Mouse (Mus musculus) mouse trophoblast stem cell (cell line): ENCODE results near the gene Ihh.

Experiments used
- in situ Hi-C, 2 experiments: fragments of 300-500 bp; cut with MseI, MboI; formaldehyde crosslinking; loops; 2 replicates in 1 of 2; 3 replicates in 1 of 2; pipeline ENCODE4 v1.15.1; 2025

The Ihh gene

DNA sequence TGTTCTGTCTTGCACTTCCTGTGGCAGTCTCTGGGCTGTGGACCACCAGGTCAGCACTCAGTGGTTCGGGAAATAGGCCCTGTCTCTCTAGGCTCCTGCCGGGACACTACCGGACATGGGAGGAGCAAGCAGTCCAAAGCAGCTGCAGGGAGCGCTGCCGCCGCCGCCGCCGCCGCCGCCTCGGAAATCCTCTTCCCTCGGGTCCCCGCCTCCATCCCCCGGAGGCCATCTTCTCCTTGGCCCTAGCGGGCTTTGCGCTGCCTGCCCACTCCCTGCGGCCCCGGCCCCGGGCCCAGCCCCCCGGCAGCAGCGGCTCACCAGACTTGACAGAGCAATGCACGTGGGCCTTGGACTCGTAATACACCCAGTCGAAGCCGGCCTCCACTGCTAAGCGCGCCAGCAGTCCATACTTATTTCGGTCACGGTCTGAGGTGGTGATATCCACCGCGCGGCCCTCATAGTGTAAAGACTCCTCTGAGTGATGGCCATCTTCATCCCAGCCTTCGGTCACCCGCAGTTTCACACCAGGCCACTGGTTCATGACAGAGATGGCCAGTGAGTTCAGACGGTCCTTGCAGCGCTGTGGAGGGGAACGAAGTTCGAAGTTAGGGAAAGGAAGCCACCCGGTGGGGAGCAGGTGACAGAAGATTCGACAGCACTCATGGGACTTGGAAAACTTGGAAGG lies 3.3 kb downstream of the Ihh start:
- in situ Hi-C loops = loop anchor here in 1 of 2 experiments (25.0 kb wide), 1 partner anchor 314 kb away; the partner anchor contains the start of gene Ptprn

DNA sequence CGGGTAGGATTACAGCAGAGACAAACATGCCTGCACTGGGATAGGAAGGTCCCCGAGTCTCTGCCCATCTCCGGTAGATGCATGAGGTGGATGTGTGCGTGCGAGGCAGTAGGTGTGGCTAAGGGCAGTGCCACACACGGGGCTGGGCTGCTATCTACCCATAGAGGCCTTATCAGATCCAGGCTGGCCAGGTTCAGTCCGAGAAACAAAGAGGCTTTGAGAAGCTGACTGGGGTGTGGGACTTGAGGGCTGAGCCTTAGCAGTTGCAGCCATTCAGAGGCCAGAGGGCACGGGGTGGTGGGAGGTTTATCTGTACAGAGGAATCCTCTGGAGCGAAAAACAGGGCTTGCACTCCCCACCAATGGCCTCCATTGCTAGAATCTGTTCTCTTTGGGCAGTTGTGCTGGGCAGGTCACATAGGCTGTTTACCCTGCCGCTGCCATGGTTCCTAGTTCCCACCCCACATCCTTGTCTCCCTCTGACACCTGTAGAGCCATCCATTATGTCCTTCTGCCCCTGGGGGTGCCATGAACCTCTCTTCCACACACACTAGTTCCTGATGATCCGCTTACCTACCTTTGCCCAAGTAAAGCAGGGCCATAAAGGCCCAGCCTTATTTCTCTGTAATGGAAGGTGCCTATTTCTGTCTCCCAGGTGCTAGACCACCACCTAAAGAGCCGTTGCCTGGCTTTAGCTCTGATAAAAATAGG lies 9.7 kb downstream of the Ihh start:
- in situ Hi-C loops = loop anchor here in 1 of 2 experiments (25.0 kb wide), 1 partner anchor 320 kb away; the partner anchor contains the start of gene Ptprn

DNA sequence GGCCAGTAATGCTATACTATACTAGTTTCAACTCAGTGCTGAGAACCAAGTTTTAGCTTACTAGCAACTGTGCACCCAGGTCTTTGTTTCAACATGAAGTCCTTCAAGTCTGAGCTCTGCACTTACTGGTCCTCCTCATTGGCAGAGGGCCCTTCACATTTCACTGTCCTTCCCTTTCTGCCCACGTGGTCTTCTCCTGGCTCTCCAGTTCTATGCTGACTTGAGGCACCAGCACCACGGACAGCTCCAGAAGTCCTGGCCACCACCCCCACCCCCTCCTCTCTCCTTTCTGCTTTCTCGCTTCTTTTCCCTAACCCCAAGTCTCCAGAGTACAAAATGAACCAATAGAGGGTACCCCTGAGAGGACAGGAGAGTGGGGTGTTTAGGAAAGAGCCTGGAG lies 11.7 kb downstream of the Ihh start:
- in situ Hi-C loops = loop anchor here in 1 of 2 experiments (25.0 kb wide), 1 partner anchor 323 kb away; the partner anchor contains the start of gene Ptprn

DNA sequence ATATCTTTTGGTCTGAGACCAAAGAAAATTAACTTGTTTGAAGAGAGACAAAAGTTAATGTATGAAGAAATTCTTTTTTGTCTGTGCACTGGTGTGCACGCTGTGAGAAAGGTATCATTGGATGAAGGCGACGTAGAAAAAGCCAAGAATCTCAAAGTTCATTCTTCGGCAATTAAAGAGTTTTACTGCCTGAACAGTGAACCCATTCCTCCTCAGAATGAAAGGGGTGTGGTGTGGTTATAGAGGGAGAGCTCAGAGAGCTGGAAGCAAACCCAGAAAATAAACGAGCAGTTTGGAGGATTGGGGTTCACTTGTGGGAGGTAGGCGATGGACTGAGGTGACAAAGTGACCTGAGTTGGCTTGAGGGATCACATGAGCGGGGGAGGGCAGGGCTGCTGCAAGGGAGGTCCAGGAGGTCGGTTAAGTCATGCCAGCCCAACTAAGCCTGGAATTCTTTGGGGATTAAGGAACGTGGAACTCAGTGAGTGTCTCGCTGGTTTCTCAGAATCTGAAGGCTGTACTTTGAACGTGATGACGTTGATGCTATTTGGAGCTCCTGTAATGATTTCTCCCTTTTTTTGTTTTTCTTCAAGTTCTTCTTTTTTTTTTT lies 15.1 kb downstream of the Ihh start:
- in situ Hi-C loops = loop anchor here in 1 of 2 experiments (25.0 kb wide), 1 partner anchor 326 kb away; the partner anchor contains the start of gene Ptprn

DNA sequence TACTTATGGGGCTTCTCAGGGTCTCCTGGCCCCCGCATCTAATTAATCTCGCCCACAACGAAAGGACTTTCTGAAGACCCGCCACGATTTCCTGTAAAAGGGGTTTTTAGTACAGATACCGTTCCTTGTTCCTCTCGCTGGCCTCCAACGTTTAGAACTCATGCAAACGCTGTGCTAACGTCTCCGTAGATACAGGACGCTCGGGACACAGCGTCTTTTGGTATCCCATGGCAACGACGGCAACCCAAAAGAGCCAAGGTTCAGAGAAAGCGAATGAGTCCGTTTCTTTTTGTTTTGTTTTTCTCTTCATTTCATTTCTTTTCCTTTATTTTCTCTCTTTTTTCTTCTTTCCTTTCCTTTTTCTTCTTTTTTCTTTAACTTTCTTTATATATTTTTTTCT lies 16.1 kb downstream of the Ihh start, which contains the start of gene Cfap65:
Gene Cfap65, minus strand, starts transcription at position 198 of the 400 bp plus-strand sequence.
- in situ Hi-C loops = loop anchor here in 1 of 2 experiments (25.0 kb wide), 1 partner anchor 327 kb away; the partner anchor contains the start of gene Ptprn

DNA sequence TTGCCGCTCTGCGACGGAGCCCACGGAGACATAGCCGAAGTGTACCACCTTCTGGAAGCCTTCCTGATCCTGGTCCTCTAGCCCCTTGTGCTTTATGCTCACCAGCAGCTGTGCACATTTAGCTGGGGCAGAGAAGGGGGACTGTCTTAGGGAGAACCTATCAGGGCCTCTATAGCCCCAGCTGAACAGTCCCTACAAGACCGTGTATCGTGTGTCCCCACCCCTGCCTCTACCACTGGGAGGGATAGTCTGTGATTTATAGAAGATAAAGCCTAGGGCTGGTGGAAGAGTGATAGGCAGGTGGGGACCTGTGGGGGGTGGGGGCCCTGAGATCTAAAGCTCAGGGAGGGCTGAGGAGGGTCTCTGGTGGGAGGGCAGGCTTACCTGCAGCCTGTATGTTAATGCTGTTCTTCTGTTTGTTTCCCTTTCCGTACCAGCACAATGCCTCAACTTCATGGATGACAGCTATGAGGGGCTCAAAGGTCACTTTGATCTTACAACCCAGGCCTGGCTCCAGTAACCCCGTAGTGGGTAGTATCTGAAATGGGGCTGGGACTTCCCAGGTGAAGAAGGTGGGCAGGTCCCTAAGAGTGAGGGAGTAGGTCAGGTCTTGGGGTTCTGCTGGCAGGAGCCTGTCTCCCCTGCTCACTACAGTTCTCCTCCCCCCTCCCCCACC lies 23.7 kb downstream of the Ihh start:
- in situ Hi-C loops = loop anchor here in 1 of 2 experiments (25.0 kb wide), 1 partner anchor 335 kb away; the partner anchor contains the start of gene Ptprn

DNA sequence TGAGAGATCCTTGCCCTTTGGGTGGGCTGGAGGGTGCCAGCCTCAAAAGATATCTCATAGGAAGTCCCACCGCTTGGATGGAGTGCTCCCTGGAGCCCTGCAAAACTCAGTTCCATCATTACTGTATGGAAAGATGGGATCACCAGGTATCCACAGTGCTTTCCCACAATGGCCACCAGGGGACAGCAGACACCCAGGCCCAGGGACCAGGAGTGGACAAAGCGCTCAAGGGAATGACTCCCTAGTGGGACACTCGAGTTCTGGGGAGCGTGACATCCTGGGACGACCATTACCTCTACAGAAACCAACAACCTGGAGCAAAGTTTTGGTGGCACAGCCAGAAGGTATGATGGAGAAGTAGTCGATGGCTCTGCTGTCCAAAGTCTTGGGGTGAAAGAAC lies 24.8 kb downstream of the Ihh start:
- in situ Hi-C loops = loop anchor here in 1 of 2 experiments (25.0 kb wide), 1 partner anchor 336 kb away; the partner anchor contains the start of gene Ptprn

DNA sequence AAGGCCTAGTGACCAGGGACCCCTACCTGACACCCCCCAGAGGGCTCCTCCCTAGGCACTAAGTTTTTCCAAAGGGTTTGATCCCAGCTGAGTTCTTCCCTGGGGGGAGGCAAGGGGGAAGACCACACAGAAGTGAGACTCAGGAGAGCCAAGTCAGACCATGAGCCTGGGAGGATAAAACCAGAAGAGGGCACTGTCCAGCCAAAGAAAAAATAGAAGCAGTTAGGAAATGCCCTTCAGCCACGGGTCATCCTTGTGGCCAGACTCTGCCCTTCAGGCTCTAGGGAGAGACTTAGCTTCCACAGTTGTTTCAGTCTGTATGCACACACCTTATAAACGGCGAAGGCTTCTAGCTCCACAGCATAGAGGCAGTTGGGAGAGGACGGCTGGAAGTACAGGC lies 27.0 kb downstream of the Ihh start:
- in situ Hi-C loops = no loop called here

DNA sequence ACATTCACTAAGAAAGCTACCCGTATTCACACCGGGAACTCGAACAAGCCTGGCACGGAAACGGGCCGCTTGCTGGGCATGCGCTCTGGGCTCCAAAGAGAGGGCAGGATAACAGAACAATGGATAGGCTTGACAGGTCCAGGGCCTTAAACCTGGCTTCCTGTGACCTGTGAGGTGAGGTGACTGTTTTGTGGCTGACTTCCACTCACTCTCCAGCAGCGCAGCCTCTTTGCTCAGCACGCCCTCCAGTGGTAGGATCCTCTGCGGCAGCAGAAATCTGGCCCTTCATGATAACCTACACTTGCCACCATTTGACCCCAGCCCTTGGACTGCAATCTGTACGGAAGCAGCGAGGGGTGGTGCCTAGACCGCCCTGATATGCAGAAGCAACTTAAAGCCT lies 35.8 kb downstream of the Ihh start:
- in situ Hi-C loops = no loop called here

DNA sequence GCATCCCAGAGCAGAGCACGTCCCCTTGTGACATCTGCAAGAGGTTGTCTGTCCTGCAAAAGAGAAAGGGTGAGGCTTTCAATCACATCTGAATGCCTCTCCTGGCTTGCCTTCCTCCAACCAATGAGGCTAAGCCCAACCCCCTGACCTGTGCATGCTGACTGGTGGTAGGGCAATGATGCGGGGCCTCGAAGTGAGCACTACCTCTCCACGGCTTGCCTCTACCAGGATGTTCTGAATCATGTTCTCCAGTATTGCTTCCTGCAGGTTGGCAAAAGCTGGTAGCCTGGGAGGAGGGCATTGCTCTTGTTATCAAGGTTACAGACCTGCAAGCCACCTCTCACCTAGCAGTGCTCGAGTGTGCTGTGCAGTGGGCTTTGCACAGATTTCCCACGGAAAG lies 49.3 kb downstream of the Ihh start:
- in situ Hi-C loops = no loop called here

DNA sequence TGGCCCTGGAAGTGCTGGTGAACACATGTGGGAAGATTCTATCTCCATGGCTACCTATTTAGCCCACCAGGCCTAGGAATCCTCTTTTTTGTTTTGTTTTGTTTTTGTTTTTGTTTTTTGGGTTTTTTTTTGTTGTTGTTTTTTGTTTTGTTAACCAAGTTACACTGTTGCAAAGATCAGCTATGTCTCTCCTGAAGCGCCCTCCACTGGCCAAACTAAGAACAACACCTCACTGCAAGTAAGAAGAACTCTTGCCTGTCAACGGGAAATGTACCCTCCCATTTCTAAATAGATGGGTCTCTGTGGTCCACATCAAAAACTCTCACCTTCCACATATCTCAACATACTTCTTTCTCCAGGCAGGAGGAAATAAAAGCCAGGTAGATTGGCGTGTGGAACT lies 49.8 kb downstream of the Ihh start:
- in situ Hi-C loops = no loop called here

DNA sequence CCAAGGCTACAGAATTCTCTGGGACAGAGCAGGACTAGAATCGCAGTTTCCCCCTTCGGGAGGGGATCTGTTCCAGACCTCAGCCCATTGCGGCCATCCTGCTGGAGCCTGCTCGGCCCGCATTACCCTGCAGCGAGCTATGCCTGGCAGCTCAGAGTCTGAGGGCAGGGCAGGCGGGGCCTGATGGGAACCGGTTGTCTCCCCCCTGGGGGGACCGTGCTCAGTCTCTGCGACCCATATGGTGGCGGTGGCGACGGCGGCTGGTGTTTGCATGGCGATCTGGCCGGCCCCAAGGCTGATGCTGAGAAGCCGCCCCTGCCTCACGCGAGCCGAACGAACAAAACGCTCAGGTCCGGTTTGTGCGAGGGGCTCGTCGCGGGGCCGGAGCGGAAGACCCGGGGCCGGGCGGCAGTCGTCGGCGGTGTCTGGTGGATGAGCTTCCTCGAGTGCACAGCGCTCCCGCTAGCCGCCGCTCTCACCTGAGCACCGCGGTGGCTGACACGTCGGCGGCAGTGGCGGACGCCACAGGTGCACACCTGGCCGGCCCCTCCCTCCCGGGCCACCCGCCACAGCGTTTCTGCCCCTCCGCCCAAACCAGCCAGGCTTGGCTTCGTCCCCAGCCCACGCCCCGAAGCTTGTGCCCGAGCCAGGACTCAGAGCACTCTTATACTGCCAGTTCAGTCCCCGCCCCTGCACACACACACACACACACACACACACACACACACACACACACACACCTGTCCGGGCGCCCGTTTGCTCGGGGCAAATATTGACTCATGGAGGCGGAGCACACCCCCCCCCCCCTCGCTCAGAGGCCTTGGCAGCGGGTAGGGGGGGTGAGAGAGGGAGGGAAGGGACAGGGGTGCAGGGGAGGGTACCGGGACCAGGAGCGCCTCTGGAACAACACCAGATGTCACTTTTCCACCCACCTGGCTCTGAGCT lies 50.9 kb downstream of the Ihh start:
- in situ Hi-C loops = no loop called here

DNA sequence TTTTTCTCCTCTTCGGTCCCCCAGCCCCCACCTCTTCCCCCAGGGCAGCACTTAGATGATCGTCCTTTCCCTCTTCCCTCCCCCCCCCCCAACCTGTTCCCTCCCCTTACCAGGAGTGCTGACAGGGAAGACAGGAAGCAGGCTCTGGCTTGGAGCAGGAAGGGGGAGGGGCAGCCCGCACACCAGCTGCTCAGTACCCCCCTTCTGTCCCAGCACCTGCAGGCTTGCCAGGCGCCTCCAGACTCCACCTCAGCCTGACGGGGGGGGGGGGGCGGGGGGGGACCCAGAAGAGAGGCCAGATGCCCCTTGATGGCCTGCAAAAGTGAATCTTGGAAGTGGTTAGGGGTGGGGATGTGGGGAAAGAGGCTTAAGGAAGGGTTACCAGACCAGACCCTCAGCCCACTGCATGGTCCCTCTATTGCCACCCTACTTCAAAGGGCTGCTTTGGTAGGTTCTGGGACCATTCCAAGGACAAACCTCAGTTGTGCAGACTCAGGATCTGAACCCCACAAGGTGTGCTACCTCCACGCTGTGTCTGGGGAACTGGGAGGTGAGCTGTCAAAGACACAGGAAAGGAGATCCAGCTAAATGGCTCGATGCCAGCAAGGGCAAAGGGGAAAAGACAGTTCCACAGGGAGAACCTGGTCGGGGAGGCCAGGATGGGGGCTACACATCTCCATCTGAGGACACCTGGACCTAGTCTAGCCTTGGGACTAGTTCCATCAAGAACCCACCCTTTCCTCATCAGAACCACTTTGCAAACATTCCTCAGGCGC lies 52.6 kb downstream of the Ihh start:
- in situ Hi-C loops = no loop called here

DNA sequence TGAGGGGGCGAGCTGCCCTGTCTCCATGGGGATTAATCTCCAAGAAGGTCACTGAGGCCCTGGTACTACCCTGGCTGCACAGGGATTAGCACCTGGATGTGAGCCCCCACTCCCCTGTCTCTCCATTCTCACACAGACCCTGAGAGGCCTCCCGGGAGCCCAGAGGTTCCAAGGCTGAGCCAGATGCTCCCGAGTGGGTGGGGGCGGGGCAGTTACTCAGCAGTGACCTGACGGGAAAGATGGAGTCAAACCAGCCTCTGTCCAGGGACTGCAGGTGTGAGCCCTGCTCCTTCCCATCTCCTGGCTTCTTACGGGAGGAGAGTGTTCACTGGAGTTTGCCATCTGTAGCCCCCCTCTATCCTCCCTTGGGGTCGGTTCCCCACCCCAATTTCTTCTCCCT lies 53.5 kb downstream of the Ihh start:
- in situ Hi-C loops = no loop called here
